Mouse (Mus musculus) ovary, adult 18-20 months (tissue): ENCODE data around the gene Dmac1.
"Not testable (repeated sequence)": the region's sequence is repeated elsewhere in the genome, so short reads cannot be mapped to it uniquely, and the experiment has no call there.

Experiments used
- DNase-seq: peaks from one replicate; pipeline ENCODE4 v3.0.0; 2022; ENCODE audit warnings: low spot score, mixed read lengths

Gene Dmac1

DNA sequence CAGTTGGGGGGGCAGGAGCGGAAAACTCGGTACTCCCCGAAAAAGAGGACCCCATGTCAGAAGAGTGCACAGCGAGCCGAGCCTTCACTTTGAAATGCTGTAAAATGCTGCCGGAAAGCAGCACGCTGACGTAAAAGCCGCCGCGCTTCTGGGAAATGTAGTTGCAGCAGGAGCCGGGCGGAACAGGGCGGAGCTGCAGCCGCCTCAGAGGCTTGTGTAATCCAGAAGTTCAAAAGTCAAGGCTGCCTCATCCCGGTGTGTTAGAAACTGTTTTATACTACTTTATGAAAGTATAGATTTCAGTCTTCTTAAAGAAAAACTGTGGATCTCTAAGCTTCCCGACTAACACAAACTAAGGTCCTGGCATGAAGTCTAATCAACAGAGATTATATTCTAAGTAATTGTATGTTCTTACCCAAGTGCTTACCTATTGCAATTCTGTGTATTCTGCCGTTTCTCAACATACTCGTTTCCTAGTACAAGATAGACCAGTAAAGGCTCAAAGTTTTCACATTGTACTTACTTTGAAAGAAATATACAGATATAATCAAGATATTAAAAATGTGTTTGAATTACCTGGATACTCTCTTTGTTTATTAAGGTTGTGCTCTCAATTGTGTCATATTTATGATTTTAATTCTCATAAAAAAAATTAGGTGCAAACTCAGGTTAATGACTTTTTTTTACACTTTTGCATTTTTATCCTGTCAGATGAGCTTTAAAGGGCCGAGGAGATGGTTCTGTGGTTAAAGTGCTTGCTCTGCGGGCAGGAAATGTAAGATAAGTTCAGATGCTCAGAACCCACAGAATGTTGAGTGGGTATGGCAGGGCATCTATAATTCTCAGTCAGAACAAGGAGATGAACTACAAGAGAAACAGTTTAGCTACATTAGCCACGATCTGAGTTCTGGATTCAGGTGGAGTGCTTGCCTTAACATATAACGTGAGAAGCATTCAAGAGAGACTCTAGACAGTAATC is at the start of gene Dmac1:
Gene Dmac1, minus strand, starts transcription at position 109 of the 979 bp plus-strand sequence.
- peak; percentile 81 for DNase-seq

DNA sequence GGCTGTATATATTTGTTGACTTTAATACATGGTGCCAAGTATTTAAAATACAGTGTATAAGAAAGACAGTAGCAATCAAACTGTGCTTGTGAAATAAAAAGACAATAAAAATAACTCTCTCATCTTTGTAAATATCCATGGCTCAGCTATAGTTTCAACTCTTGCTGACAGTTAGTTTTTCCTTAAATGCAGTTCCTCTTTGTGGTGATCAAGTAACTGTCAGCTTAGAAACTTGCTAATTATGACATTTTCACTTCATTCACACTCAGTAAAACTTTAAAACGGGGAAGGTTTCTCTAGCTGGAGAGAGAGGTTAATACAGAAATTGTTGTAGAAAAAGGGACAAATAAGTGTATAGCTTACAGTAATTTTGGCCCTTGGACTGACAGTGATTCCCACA is 37.3 kb upstream of the Dmac1 start:
- DNase-seq = no peak

DNA sequence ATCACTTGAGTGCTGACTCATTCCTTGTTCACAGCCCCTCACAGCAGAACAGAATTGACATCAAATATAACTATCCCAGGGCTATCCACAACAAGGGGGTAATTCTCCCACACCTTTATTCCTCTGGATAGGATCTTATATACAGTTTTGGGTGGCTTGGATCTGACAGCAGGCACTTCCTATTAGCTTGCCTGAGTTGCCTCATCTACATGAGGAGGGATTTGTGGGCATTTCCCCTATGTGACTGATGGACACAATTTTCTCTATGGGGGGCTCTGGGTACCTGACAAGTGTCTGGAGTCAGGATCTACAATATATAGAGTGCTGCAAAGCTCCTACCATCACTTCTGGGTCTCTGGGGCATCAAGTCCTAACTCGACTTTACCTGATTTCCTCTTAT is 36.9 kb upstream of the Dmac1 start:
- DNase-seq = no peak

DNA sequence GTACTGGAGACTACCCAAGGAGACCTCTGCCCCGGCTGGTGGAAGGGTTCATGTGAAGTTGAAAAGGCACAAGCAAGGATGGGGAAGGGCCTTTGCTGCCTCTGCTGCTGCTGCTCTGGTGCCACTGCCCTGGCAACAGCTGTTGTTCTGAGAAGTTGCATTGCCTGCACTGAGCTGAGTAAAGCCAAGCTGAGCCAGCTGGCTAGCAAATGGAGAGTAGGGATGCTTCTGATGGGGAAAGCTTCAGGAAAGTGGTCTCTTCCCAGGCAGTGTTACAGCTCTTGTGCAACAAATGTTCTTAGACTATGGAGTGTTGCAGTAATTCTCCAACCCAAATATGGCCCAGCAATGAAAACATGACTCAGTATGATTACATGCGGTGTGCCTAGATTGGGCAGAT is 33.8 kb upstream of the Dmac1 start:
- DNase-seq = no peak

DNA sequence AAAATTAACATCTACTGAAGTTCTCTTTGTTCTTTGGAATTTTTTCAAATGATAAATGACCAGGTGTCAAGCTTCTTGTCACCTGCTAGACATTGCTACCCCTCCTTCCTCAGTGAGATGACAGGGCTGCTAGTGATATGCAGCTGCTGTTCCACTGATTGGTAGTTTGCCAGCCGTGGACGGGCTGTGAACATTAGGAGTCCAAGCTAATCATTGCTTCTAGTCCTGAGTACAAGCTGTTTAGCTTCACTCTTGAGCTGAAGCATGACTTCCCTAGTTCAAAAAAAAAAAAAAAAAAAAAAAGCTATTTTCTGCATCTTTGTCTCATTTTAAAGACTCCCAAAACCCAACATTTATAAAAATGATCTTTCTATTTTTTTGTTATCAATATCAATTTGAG is 33.2 kb upstream of the Dmac1 start:
- DNase-seq = no peak

DNA sequence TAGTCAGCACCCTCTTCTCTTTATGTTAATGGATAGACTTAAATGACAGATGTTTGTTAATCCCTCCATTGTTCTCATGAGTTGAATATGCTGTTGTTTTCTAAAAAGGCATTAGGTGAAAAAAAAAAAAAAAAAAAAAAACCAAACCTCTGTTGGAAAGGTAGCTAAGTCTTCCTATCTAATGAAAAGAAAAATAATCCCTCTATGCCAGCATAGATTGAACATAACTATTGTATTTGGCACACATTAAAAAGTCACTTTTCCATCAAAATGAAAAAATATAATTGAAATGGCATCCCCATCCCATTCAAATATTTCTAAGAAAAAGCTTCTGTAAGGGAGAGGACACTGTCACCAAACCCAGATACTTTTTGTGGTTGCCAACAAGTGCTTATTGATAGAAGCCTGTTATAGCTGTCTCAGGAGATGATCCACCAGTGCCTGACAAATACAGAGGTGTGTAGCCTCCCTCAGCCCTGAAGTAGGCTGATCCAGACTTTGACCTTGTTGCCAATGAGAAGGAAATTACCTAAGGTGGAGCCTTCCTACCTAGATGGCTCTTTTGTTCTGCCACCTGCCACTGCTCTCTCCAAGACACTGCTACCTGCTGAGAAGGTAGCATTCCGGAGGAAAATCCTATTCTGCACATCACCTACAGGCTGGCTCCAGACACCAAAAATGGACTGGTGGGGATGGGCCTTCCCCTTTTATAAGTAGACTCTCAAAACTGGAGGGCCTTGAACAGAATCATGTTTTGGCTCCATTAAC is 22.3 kb upstream of the Dmac1 start:
- DNase-seq = no peak

DNA sequence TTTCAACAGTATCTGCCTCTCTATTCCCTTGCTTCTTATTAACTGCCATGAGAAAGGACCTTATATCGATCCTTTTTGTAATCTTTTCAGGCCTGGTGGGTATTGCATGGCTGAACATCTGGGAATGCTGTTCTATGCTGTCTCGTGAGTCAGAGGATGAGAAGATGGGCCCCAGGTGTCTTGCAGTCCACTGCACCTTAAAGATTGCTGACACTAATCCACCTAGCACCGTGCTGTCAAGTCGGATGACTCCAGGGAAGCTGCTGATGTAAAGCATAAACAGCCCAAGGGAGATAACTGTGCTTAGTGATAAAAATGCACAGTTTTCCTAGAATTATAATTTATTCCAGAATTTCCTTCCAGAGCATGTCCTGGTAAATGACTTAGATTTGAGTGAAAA is 14.2 kb upstream of the Dmac1 start:
- DNase-seq = no peak

DNA sequence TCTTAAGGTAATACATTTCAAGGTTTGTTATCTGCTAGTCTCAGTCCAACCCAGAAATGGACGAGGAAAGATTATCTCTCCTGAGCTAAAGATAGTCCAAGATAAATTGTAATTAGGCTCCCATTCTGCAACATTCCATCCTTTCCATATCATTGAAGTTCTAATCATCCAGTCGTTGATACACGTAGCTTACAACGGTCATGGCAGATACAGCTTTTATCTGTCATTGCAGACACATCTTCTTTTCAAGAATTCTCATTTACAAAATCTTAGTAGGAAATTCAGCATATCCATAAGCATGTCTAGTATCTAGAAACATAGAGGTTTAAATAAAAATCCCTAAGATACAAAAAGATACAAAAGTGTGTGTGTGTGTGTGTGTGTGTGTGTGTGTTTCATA is 13.0 kb upstream of the Dmac1 start:
- DNase-seq = no peak

DNA sequence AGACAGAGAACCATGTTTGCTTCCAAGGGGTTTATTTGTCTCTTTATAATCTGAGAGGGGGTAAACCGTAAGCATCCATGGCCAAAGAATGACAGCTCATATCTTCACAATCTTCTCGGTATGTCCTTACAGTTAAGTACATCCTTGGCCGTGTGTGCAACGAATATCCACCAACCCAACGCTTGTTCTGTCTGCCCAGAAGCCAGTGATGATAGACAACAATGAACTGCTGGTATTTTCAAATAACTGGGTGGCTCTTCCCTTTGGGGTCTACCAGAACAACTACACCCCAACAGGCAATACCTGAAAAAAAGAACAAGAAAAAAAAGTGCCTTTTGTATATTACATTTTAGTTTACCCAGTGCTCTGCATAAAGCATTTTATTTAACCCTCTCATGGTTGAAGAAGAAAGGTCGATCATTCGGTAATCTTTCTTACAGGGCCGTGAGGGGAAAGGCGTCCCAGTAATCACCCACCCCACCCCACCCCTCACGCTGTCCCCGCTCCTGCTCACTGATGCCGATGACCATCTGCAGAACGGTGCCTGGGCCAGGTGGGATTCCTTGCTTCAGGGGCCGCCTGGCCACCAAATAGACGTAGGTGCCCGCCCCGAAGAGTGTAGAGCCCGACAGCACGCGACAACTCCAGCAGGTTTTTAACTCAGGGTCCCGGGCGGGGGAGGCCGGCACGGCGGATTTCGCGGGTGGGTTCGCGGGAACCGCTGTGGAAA is 473 bp downstream of the Dmac1 start:
- DNase-seq = no peak

DNA sequence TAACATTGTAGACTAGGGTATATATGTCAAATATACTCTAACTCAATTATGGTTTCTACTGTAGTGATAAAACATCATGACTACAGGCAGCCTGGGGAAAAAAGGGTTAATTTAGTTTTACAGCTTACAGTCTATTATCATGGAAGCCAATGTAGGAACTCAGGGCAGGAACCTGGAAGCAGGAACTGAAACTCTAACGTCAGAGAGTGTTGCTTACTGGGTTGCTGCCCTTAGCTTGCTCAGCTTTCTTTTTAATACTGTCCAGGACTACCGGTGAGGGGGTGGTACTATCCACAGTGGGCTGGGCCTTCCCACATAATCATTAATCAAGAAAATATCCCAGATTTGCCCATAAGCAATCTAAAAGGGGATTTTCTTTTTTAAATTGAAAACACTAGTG is 2.4 kb downstream of the Dmac1 start:
- no peak for DNase-seq

DNA sequence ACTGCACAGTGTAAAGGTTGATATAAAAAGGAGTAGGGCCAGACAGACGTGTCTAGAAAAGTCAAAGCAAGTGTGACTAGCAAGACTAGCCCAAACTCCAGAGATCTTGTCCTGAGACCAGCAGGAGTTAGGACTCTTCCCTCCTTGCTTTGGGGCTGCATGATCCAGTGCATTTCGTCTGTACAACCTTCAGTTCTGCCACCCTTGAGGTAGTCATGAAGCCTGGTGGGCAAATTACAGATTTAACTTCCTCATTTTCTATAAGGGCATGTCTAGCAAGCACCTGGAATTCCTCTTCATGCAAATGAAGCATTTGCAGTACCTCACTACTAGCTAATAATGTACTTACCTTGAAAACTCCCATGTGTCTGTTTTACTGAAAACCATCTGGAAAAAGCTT is 10.2 kb downstream of the Dmac1 start:
- no peak for DNase-seq

DNA sequence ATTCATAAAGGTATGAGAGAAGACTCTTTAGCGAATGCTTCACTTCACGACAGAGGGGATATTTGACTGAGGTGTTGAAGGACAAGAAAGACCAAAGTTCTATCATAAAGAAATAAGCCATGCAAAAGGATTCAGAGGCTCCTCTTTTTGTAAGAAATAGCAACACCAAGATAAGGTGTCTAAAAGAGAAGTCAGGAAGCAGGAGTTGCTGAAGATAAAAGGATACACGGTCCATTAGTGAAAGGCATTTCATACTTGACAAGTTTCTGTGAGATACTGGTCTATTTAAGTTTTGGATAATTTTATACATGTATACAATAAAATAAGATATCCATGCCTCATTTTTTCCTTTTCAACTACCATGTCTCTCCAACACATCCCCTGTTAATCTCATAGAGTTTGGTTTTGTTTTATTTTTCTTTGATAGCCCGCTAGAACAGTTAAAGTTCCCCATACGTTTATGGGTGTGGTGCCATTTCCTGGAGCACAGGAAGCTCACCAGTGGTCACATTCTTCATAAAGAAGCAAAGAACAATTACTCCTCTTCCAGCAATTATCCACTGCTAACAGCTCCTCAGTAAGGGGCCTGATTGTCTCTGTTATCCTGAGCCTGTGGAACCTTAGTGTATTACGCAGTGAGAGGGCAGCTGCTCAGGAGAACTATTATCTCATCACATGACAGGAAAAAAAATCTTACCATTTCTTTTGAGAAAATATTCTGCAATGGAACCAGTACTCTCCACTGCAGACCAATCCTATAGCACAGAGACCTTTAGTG is 11.1 kb downstream of the Dmac1 start:
- DNase-seq = no peak

DNA sequence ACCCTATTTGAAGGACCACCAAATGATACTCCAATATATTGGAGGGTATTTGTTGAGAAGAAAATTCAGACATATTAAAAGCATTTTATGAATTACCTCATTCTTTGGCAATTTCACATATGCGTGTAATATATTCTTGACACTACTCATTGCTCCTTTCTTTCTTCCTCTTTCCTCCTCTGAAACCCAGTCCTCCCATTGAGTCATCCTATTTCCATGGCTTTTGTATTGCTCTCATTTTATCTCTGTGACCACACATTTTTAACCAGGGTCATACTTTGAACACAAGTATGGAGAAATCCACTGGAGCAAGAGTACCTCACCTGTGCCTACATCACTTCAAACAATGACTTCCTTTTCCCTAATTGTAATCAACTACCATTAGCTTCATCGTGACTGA is 13.9 kb downstream of the Dmac1 start:
- no peak for DNase-seq

DNA sequence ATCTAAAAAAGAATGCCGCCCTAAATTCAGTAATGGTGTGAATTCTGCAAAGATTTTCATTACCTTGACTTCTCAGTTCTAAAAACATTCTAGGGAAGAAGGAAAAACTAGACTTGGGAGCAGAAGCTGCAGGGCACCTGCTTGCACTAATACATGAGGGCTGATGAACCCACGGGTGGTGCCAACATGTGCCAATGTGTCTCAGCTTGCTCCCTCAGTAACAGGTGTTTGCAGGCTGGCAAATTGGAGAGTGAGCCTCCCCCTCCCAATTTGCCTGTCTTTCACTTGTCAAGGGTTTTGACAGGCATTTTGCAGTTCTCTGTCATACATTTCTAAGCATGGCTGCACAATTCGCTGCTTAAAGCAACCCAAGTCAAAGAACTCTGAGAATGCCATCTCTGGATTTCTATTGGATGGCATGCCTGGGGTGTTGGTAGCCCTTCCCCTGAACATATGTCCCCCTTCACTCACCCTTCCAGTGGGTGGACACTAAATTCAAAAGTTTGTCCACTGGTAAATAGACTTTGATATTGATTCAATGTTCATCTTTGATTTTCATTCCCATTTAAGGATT is 14.5 kb downstream of the Dmac1 start:
- no peak for DNase-seq

DNA sequence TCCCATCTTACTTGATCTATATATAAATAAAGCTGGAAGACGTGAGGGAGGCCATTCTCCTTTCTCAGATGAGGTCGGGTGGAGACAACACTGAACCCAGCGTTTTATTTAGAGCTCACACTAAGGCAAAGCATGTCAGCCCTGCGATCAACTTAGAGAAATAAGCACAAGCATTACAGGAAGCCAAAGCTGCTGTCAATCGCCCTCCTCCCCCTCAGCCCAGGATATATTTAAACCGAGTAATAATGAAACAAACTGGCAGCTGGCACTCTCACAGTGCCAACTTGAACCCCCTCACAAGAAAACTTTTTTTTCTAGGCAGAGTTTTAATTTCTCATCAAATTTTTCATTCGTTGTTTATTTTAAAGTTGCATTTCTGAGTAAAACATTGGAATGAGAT is 15.7 kb downstream of the Dmac1 start:
- DNase-seq = no peak

DNA sequence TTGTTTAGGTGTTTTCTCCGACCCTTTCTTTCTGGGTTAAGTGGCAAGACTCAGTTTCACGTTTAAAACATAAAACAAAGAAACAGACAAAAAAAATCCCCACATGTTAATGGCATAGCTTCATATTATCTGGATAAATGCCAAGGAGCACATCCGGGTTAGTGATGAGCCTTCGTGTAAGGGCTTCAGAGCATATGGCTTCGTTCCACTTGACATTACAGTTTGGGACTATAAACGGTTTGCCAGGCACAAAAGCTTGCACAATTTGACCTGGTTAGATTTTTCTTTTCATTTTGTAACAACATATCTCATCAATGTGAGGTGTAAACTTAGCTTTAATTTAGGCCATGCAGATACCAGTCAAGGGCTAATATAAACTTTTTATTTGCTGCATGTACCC is 17.9 kb downstream of the Dmac1 start:
- DNase-seq = no peak

DNA sequence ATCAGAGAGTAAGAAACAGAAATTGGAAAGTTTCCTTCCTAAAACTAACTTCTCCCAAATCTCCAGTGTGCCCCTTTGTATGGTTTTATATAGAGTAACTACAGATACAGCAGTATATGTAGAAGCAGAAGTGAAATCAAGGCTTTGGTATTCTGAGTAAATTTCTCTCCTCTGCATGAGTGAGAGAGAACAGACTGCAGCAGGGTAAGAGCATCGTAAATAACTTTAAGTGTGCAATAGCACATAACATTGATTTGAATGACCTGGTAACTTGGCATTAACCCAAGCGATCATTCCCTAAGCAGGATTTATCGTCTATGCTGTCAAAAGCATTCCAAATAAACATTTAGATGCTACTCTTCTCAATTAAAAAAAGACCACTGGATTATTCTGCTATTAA is 18.7 kb downstream of the Dmac1 start:
- DNase-seq = no peak

DNA sequence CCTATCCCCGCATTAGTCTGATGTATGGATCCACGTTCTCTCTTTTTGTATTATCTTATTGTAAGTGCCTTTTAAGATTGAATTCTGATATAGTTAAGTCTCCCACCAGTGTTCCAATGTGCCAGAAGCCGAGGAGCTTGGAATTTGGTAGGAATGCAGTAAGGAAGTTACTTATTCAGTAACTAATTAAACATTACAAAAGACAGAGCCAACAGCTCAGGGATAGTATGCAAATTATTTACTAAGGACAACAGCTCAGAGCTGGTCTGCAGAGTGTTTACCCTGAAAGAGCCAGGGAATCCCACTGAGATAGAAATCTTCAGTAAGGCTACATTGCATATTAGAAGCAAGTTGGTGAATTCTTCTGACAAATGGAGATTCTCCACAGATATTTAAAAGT is 43.5 kb downstream of the Dmac1 start:
- DNase-seq = not testable (repeated sequence)
